Mouse (Mus musculus) ZHBTc4 (cell line): ENCODE measurements around the gene Odf2.

Source experiments
- DNase-seq: peaks from one replicate; pipeline ENCODE4 v3.0.0-alpha.2; 2011; ENCODE audit warnings: low read depth, low spot score

Odf2 gene

GRCm38 (mm10) chr2:29889066-29889944 lies at the start of gene Odf2:
TSS of gene Odf2 (plus strand) at chr2:29889221.
- peak; percentile 99 for DNase-seq

GRCm38 (mm10) chr2:29839460-29839859 lies 49.6 kb upstream of the Odf2 start:
- DNase-seq: no peak

GRCm38 (mm10) chr2:29843231-29844105 lies 45.6 kb upstream of the Odf2 start:
- peak; percentile 58 for DNase-seq

GRCm38 (mm10) chr2:29844115-29844514 lies 44.9 kb upstream of the Odf2 start:
- no peak for DNase-seq

- no peak for DNase-seq
Observed at GRCm38 (mm10) chr2:29844661-29845060, 44.4 kb upstream of the Odf2 start.

- no peak for DNase-seq
Observed at GRCm38 (mm10) chr2:29845636-29846035, 43.4 kb upstream of the Odf2 start.

GRCm38 (mm10) chr2:29846061-29846853 lies 42.8 kb upstream of the Odf2 start:
- DNase-seq: peak; percentile 53

- no peak for DNase-seq
Observed at GRCm38 (mm10) chr2:29846911-29847310, 42.1 kb upstream of the Odf2 start.

GRCm38 (mm10) chr2:29849041-29849440 lies 40.0 kb upstream of the Odf2 start:
- no peak for DNase-seq

- no peak for DNase-seq
Observed at GRCm38 (mm10) chr2:29849841-29850480, 39.1 kb upstream of the Odf2 start.

- DNase-seq: no peak
Observed at GRCm38 (mm10) chr2:29852957-29853485, 36.0 kb upstream of the Odf2 start.

GRCm38 (mm10) chr2:29853736-29854135 lies 35.3 kb upstream of the Odf2 start:
- DNase-seq: no peak

- DNase-seq: no peak
Observed at GRCm38 (mm10) chr2:29855585-29856210, 33.3 kb upstream of the Odf2 start.

GRCm38 (mm10) chr2:29856451-29857260 lies 32.4 kb upstream of the Odf2 start:
- DNase-seq: peak; percentile 75

GRCm38 (mm10) chr2:29857341-29857740 lies 31.7 kb upstream of the Odf2 start:
- no peak for DNase-seq

- no peak for DNase-seq
Observed at GRCm38 (mm10) chr2:29857967-29858366, 31.1 kb upstream of the Odf2 start.

- DNase-seq: peak; percentile 83
Observed at GRCm38 (mm10) chr2:29858748-29859473, 30.1 kb upstream of the Odf2 start.

- no peak for DNase-seq
Observed at GRCm38 (mm10) chr2:29865125-29865524, 23.9 kb upstream of the Odf2 start.
